Mouse (Mus musculus) MEL (cell line): ENCODE results near the gene Rhov.

ENCODE experiments used
- BHLHE40 ChIP-seq: IDR thresholded peaks from 2 replicates; pipeline ENCODE4 v1.6.1; 2012; ENCODE audit warnings: low read depth, mild to moderate bottlenecking, inconsistent platforms, low read length, improper control_type of control experiment, borderline replicate concordance
- CHD1 ChIP-seq: IDR thresholded peaks from 2 replicates; pipeline ENCODE4 v1.6.1; 2012; ENCODE audit warnings: low read depth, mild to moderate bottlenecking, inconsistent platforms, low read length, improper control_type of control experiment
- CTCF ChIP-seq, 3 experiments: IDR thresholded peaks in 2 of 3; conservative IDR thresholded peaks in 1 of 3; 2 replicates each; pipeline ENCODE4 v1.5.1; 2011 to 2012; ENCODE audit warnings: low read length in 3 of 3, low read depth in 2 of 3, mild to moderate bottlenecking in 2 of 3, improper control_type of control experiment in 1 of 3, inconsistent platforms in 1 of 3, mixed read lengths in 1 of 3, moderate library complexity in 1 of 3; ENCODE audit not compliant: control insufficient read depth in 1 of 3, insufficient read depth in 1 of 3, poor library complexity in 1 of 3, severe bottlenecking in 1 of 3
- E2F4 ChIP-seq: IDR thresholded peaks from 2 replicates; pipeline ENCODE4 v1.6.1; 2011; ENCODE audit warnings: low read depth, low read length, improper control_type of control experiment, borderline replicate concordance
- ELF1 ChIP-seq: IDR thresholded peaks from 2 replicates; pipeline ENCODE4 v1.6.1; 2014; ENCODE audit warnings: low read depth, mild to moderate bottlenecking, inconsistent platforms, low read length, improper control_type of control experiment, moderate library complexity
- ETS1 ChIP-seq: IDR thresholded peaks from 2 replicates; pipeline ENCODE4 v1.6.1; 2012; ENCODE audit warnings: low read depth, mild to moderate bottlenecking, inconsistent platforms, low read length, improper control_type of control experiment, moderate library complexity
- HCFC1 ChIP-seq: IDR thresholded peaks from 2 replicates; pipeline ENCODE4 v1.6.1; 2012; ENCODE audit warnings: low read depth, mild to moderate bottlenecking, inconsistent platforms, low read length, improper control_type of control experiment, moderate library complexity
- KAT2A ChIP-seq: conservative IDR thresholded peaks from 2 replicates; pipeline ENCODE4 v1.6.1; 2012; ENCODE audit warnings: low read depth, low read length, improper control_type of control experiment, inconsistent platforms
- MAX ChIP-seq: IDR thresholded peaks from 2 replicates; pipeline ENCODE4 v1.6.1; 2011; ENCODE audit warnings: low read length, improper control_type of control experiment
- MAZ ChIP-seq: IDR thresholded peaks from 2 replicates; pipeline ENCODE4 v1.6.1; 2012; ENCODE audit warnings: low read depth, mild to moderate bottlenecking, inconsistent platforms, low read length, improper control_type of control experiment
- MYC ChIP-seq: IDR thresholded peaks from 2 replicates; pipeline ENCODE4 v1.6.1; 2011; ENCODE audit warnings: low read depth, mild to moderate bottlenecking, low read length, improper control_type of control experiment, moderate library complexity
- NRF1 ChIP-seq: IDR thresholded peaks from 2 replicates; pipeline ENCODE4 v1.6.1; 2014; ENCODE audit warnings: low read depth, mild to moderate bottlenecking, inconsistent platforms, low read length, improper control_type of control experiment, moderate library complexity; ENCODE audit not compliant: poor library complexity, insufficient read depth, severe bottlenecking
- TAL1 ChIP-seq: IDR thresholded peaks from 2 replicates; pipeline ENCODE4 v1.6.1; 2012; ENCODE audit warnings: mild to moderate bottlenecking, inconsistent platforms, low read length, moderate library complexity, mixed read lengths
- TCF12 ChIP-seq: IDR thresholded peaks from 2 replicates; pipeline ENCODE4 v1.6.1; 2014; ENCODE audit warnings: low read depth, mild to moderate bottlenecking, inconsistent platforms, low read length, improper control_type of control experiment, moderate library complexity

- TF ChIP-seq KAT2A (no peak), MYC (no peak), CHD1 (no peak), CTCF (IDR thresholded peaks at IDR 0.05 in 2 of 3, conservative IDR thresholded peaks at IDR 0.05 in 1 of 3; ENCODE audit: control insufficient read depth in 1 of 3, insufficient read depth in 1 of 3, low read depth in 2 of 3, low read length in 3 of 3, poor library complexity in 1 of 3, severe bottlenecking in 1 of 3) (no peak), MAZ (no peak), BHLHE40 (no peak), MAX (no peak), ELF1 (no peak), NRF1 (no peak), ETS1 (no peak), E2F4 (no peak), TCF12 (no peak), HCFC1 (no peak), TAL1 (no peak)
These were observed 33.2 kb downstream of the Rhov start for GRCm38 (mm10) chr2:119237871-119238220.
